Mouse (Mus musculus): ENCODE measurements around the gene Uaca.

Uaca gene

GRCm38 (mm10) chr9:60887389-60887811 lies 93.1 kb downstream of the Uaca start:
- DNase-seq: no peak

GRCm38 (mm10) chr9:60893511-60893910 lies 99.2 kb downstream of the Uaca start:
- DNase-seq: no peak

- peak; percentile 38 for DNase-seq
Observed at GRCm38 (mm10) chr9:60895486-60896110, 101.3 kb downstream of the Uaca start.

DNA sequence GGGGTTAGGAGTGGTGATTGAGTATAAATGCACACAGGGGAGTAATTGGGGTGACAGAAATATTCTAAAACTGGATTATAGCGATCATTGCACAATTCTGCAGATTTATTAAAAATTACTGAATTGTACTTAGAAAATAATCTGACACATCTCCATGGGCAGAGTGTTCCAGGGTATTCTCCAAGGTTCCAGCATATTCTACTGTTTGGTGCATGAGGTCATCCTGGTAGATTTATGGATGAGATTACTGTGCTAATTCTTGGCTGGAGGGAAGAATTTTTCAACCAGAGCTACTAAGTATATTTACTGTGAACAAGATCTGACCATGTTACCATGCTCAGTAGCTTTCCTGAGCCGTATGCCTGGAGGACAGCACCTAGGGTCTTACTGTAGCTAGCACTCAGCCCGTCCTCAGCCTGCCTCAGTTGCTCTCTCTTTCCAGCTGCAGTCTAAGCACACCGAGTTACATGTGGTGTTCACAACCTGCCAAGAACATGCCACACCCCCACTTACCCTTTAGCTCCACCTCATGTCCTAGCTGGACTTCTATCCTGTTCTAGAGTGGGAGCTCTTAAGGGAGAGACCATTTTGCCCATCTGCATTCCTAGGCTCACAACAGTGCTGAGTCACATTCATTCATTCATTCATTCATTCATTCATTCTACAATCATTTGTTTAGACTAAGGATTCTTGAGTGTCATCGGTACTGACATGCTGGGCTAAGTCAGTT lies 104.1 kb downstream of the Uaca start:
- no peak for DNase-seq

DNA sequence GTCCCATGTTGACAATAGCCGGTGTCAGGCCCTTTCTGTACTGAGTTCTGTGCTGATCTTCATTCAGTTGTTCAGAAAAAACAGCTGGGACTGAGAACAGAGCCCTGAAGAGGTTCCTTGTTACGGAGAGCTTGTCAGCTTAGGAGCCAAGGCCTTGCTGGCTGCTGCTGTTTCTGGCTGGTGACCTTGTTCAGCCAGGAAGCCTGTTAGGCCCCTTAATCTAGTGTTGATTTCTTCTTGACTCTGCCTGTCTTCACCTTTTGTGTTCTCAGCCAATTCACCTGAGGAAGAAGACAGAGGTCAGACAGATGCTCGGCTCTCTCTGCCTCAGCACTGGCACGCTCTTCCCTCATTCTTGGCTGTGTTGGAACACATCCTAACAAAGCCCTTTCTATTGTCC lies 104.9 kb downstream of the Uaca start:
- no peak for DNase-seq

GRCm38 (mm10) chr9:60899797-60900459 lies 105.6 kb downstream of the Uaca start:
- no peak for DNase-seq

- no peak for DNase-seq
Observed at GRCm38 (mm10) chr9:60912266-60912665, 117.9 kb downstream of the Uaca start.

DNA sequence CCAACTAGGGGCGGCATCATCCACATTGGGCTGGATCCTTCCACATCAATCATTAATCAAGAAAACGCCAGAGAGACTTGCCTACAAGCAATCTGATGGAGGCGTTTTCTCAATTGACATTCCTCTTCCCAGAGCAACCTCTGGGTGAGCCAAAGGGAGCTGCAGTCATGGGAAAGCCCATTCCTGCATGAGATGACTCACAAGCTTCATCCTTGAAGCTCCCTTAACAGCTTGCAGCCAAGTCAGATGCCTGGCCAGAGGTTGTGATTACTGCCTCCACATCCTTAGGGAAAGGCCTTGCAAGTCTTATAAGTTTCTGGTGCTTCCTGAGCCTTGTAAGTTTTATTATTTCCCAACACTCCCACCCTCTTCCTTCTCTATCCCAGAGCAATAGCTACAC lies 119.3 kb downstream of the Uaca start:
- no peak for DNase-seq

DNA sequence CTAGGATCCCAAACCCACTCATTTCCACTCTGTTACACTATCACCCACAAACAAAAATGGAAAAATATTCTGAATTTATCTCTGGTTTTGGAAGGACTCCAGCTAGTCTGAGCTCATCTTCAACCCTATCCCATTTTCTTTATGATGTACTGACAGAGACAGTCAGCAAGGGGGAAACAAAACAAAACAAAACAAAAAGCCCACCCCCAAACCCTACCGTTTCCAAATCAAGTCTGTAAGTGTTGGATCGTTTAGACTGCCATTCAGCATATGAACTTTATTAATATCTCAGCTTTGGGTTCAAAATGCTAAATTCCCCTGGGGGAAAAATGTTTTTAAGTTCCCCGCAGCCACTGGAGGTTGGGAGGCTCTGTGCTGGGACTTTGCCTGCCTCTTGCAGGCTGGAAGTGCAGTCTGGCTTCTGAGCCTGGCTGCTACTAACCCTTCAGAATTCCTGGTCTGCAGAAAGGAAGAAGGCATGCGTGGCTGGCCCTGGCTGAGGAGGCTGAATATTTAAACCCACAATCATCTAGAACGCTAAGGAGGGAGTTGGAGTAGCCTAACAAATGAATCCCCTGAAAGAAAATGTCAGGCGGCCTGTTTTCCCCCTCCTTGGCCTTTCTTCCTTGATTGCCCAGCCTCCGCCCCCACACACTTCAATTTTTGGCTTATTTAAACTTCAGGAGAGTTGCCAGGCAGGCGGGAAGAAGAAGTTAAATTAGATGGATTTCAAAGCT lies 125.8 kb downstream of the Uaca start:
- no peak for DNase-seq

- DNase-seq: no peak
Observed at GRCm38 (mm10) chr9:60920673-60921062, 126.3 kb downstream of the Uaca start.

DNA sequence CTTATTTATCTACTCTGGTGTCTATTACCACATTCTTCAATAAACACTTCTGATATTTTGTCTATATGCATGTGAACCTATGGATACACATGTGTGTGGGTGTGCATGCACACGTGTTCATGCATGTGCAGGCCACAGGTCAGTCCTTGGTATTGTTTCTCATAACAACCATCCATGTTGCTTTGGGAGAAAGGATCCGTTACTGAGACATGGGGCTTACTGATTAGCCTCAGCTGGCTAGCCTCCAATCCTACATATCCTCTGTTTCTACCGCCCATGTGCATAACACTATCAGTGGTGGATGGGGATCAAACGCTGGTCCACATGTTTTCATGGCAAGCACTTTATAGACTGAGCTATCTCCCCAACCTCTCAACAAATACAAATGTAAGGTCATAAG lies 126.9 kb downstream of the Uaca start:
- no peak for DNase-seq

- no peak for DNase-seq
Observed at GRCm38 (mm10) chr9:60921831-60922230, 127.5 kb downstream of the Uaca start.

DNA sequence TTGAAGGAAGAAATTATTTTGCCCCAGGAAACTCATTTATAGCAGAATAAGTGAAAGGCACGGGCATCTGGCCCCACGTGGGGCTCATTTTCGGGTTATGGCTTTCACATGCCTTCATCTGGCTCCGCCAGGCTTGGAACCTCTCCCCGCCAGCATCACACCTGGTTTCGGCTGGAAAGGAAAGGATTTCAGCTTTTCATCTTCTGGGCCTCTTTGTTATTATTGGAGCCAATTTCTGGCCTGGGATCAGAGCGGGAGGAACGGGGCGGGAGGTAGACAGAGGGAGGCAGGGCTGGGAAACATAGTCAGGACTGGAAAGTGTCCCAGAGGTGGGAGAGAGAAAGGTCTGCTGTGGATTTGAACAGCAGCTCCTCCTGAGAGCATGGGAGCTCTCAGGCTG lies 132.0 kb downstream of the Uaca start:
- peak; percentile 28 for DNase-seq

GRCm38 (mm10) chr9:60929290-60929983 lies 135.1 kb downstream of the Uaca start:
- DNase-seq: no peak
